Mouse (Mus musculus) liver, embryonic 12.5 days (tissue): ENCODE measurements around the gene Cfap36. TPM values are rescaled to one million over a fixed set of nuclear protein-coding genes. Genes with fewer than 3 reads are reported as not detected.

Experiments
- ATAC-seq: fragments of 200-750 bp; cut with Nextera tagmentation; 2 replicates; pipeline ENCODE4 v1.8.0; 2017; ENCODE audit warnings: moderate number of reproducible peaks, mild to moderate bottlenecking, moderate library complexity
- H3K27ac ChIP-seq: fragments of 300-500 bp; sonication (generic); 2 replicates; pipeline ENCODE4 v1.5.1; 2016; ENCODE audit warnings: mild to moderate bottlenecking
- H3K27me3 ChIP-seq: fragments of 300-500 bp; sonication (generic); replicated peaks from 2 replicates; pipeline ENCODE4 v1.6.1; 2016; ENCODE audit warnings: mild to moderate bottlenecking, moderate library complexity
- H3K36me3 ChIP-seq: fragments of 300-500 bp; sonication (generic); 2 replicates; pipeline ENCODE4 v1.6.1; 2016; ENCODE audit warnings: mild to moderate bottlenecking, moderate library complexity
- H3K4me1 ChIP-seq: fragments of 300-500 bp; sonication (generic); 2 replicates; pipeline ENCODE4 v1.6.1; 2016
- H3K4me2 ChIP-seq: fragments of 300-500 bp; sonication (generic); 2 replicates; pipeline ENCODE4 v1.6.1; 2016; ENCODE audit warnings: mild to moderate bottlenecking, moderate library complexity
- H3K4me3 ChIP-seq: fragments of 300-500 bp; sonication (generic); 2 replicates; pipeline ENCODE4 v1.5.1; 2016; ENCODE audit warnings: mild to moderate bottlenecking, moderate library complexity
- H3K9ac ChIP-seq: fragments of 300-500 bp; sonication (generic); 2 replicates; pipeline ENCODE4 v1.6.1; 2016; ENCODE audit warnings: mild to moderate bottlenecking, moderate library complexity
- H3K9me3 ChIP-seq: fragments of 300-500 bp; sonication (generic); replicated peaks from 2 replicates; pipeline ENCODE4 v1.6.1; 2016; ENCODE audit warnings: mild to moderate bottlenecking, moderate library complexity
- WGBS: fragments of 180-500 bp; shearing (Covaris S2); methylation state at CpG from one replicate; pipeline ENCODE4 v1.1.7; 2016; ENCODE audit not compliant: insufficient replicate concordance; 5-methylcytosine and 5-hydroxymethylcytosine counted together
- polyA plus RNA-seq: library from polyadenylated mRNA; unstranded; fragments of >200 nt; fragmentation: Nextera tagmentation; extraction: Ambion mirVana; gene quantifications from 2 replicates; pipeline ENCODE4 v1.2.1, GENCODE M21; 2016

Gene Cfap36
- polyA plus RNA-seq, 1 experiment from 2014 or later, result 18.9 TPM

GRCm38 (mm10) chr11:29237364-29237763, 9.8 kb downstream of the Cfap36 start:
- Histone ChIP-seq H3K4me3 (no peak overlapping the region), H3K27me3 (no peaks in the 10 kb centered on the region), H3K4me2 (no peak overlapping the region), H3K27ac (no peak overlapping the region), H3K36me3 (peaks cover 18% of the 10 kb centered on the region), H3K4me1 (no peaks in the 10 kb centered on the region), H3K9me3 (no peaks in the 10 kb centered on the region), H3K9ac (no peak overlapping the region)
- no peak; the same call in 1 of the 2 replicates for ATAC-seq

- H3K9me3 ChIP-seq, result no peaks in the 10 kb centered on the region
- H3K4me1 ChIP-seq, result no peaks in the 10 kb centered on the region
- no peak overlapping the region for H3K4me2 ChIP-seq
- WGBS, result 89% methylated on average over 1 of the region's 1 CpGs
- no peak overlapping the region for H3K4me3 ChIP-seq
- ATAC-seq, result no peak
- no peaks in the 10 kb centered on the region for H3K27me3 ChIP-seq
- H3K36me3 ChIP-seq, result peaks cover 49% of the 10 kb centered on the region
- H3K9ac ChIP-seq, result no peak overlapping the region
- H3K27ac ChIP-seq, result no peak overlapping the region
These were observed 13.6 kb downstream of the Cfap36 start for GRCm38 (mm10) chr11:29233569-29233968.

GRCm38 (mm10) chr11:29228957-29229356, 18.3 kb downstream of the Cfap36 start:
- Histone ChIP-seq H3K4me2 (no peak overlapping the region), H3K9ac (no peak overlapping the region), H3K36me3 (peaks cover 84% of the 10 kb centered on the region), H3K4me3 (no peak overlapping the region), H3K27ac (no peak overlapping the region), H3K4me1 (no peaks in the 10 kb centered on the region), H3K9me3 (no peaks in the 10 kb centered on the region), H3K27me3 (no peaks in the 10 kb centered on the region)
- WGBS, result 79% methylated on average over 2 of the region's 2 CpGs
- ATAC-seq, result peak; percentile 27; the same call in 1 of the 2 replicates

GRCm38 (mm10) chr11:29224754-29225153, 22.5 kb downstream of the Cfap36 start:
- Histone ChIP-seq H3K36me3 (peaks cover 90% of the 10 kb centered on the region), H3K4me3 (no peak overlapping the region), H3K9me3 (no peaks in the 10 kb centered on the region), H3K9ac (no peak overlapping the region), H3K27me3 (no peaks in the 10 kb centered on the region), H3K27ac (no peak overlapping the region), H3K4me2 (no peak overlapping the region), H3K4me1 (no peaks in the 10 kb centered on the region)
- 84% methylated on average over 2 of the region's 2 CpGs for WGBS
- ATAC-seq, result no peak

- H3K9ac ChIP-seq, result no peak overlapping the region
- no peak overlapping the region for H3K4me2 ChIP-seq
- H3K4me3 ChIP-seq, result no peak overlapping the region
- no peak overlapping the region for H3K27ac ChIP-seq
- no peak for ATAC-seq
- no peaks in the 10 kb centered on the region for H3K27me3 ChIP-seq
- no peaks in the 10 kb centered on the region for H3K4me1 ChIP-seq
- peaks cover 85% of the 10 kb centered on the region for H3K36me3 ChIP-seq
- no peaks in the 10 kb centered on the region for H3K9me3 ChIP-seq
- 38% methylated on average over 5 of the region's 5 CpGs for WGBS
These were observed 24.9 kb downstream of the Cfap36 start for GRCm38 (mm10) chr11:29222310-29222709.

- Histone ChIP-seq H3K4me3 (no peak overlapping the region), H3K27ac (no peak overlapping the region), H3K4me2 (no peak overlapping the region), H3K36me3 (peaks cover 89% of the 10 kb centered on the region), H3K27me3 (no peaks in the 10 kb centered on the region), H3K9ac (no peak overlapping the region), H3K9me3 (no peaks in the 10 kb centered on the region), H3K4me1 (peaks cover 14% of the 10 kb centered on the region)
- no peak for ATAC-seq
These were observed 28.2 kb downstream of the Cfap36 start for GRCm38 (mm10) chr11:29219055-29219454.

GRCm38 (mm10) chr11:29216196-29216595, 31.0 kb downstream of the Cfap36 start:
- no peak overlapping the region for H3K4me3 ChIP-seq
- no peak overlapping the region for H3K4me2 ChIP-seq
- H3K27ac ChIP-seq, result no peak overlapping the region
- no peaks in the 10 kb centered on the region for H3K27me3 ChIP-seq
- H3K9me3 ChIP-seq, result no peaks in the 10 kb centered on the region
- WGBS, result 32% methylated on average over 2 of the region's 2 CpGs
- peaks cover 82% of the 10 kb centered on the region for H3K36me3 ChIP-seq
- H3K9ac ChIP-seq, result no peak overlapping the region
- peak; percentile 89 for ATAC-seq
- H3K4me1 ChIP-seq, result peaks cover 14% of the 10 kb centered on the region

GRCm38 (mm10) chr11:29209774-29210173, 37.4 kb downstream of the Cfap36 start:
- ATAC-seq, result no peak
- WGBS, result 91% methylated on average over 2 of the region's 2 CpGs
- Histone ChIP-seq H3K36me3 (peaks cover 63% of the 10 kb centered on the region), H3K4me2 (no peak overlapping the region), H3K27me3 (no peaks in the 10 kb centered on the region), H3K4me3 (no peak overlapping the region), H3K4me1 (no peaks in the 10 kb centered on the region), H3K9ac (no peak overlapping the region), H3K27ac (no peak overlapping the region), H3K9me3 (no peaks in the 10 kb centered on the region)

GRCm38 (mm10) chr11:29203653-29204052, 43.6 kb downstream of the Cfap36 start:
- no peaks in the 10 kb centered on the region for H3K4me1 ChIP-seq
- no peak overlapping the region for H3K27ac ChIP-seq
- whole genome bisulfite sequencing, result 76% methylated on average over 5 of the region's 5 CpGs
- H3K27me3 ChIP-seq, result no peaks in the 10 kb centered on the region
- no peak overlapping the region for H3K4me3 ChIP-seq
- no peak overlapping the region for H3K9ac ChIP-seq
- H3K36me3 ChIP-seq, result peaks cover 69% of the 10 kb centered on the region
- ATAC-seq, result no peak
- H3K4me2 ChIP-seq, result no peak overlapping the region
- no peaks in the 10 kb centered on the region for H3K9me3 ChIP-seq

- Histone ChIP-seq H3K4me2 (no peak overlapping the region), H3K4me1 (no peaks in the 10 kb centered on the region), H3K4me3 (no peak overlapping the region), H3K27me3 (no peaks in the 10 kb centered on the region), H3K9ac (no peak overlapping the region), H3K9me3 (no peaks in the 10 kb centered on the region), H3K36me3 (peaks cover 79% of the 10 kb centered on the region), H3K27ac (no peak overlapping the region)
- WGBS, result 80% methylated on average over 2 of the region's 2 CpGs
- ATAC-seq, result no peak
These were observed 58.2 kb downstream of the Cfap36 start for GRCm38 (mm10) chr11:29188981-29189380.

- no peak overlapping the region for H3K27ac ChIP-seq
- H3K4me3 ChIP-seq, result no peak overlapping the region
- H3K9ac ChIP-seq, result no peak overlapping the region
- H3K36me3 ChIP-seq, result peaks cover 67% of the 10 kb centered on the region
- H3K4me1 ChIP-seq, result no peaks in the 10 kb centered on the region
- no peak overlapping the region for H3K4me2 ChIP-seq
- no peaks in the 10 kb centered on the region for H3K27me3 ChIP-seq
- no peak for ATAC-seq
- no peaks in the 10 kb centered on the region for H3K9me3 ChIP-seq
- 90% methylated on average over 5 of the region's 5 CpGs for WGBS
These were observed 65.5 kb downstream of the Cfap36 start for GRCm38 (mm10) chr11:29181751-29182150.

- H3K36me3 ChIP-seq, result peaks cover 56% of the 10 kb centered on the region
- no peak overlapping the region for H3K27ac ChIP-seq
- peaks cover 3% of the 10 kb centered on the region; the same call in 1 of the 2 replicates for H3K4me1 ChIP-seq
- ATAC-seq, result no peak
- no peak overlapping the region for H3K9ac ChIP-seq
- H3K9me3 ChIP-seq, result no peaks in the 10 kb centered on the region
- no peak overlapping the region for H3K4me3 ChIP-seq
- no peaks in the 10 kb centered on the region for H3K27me3 ChIP-seq
- 88% methylated on average over 3 of the region's 3 CpGs for WGBS
- no peak overlapping the region for H3K4me2 ChIP-seq
These were observed 66.6 kb downstream of the Cfap36 start for GRCm38 (mm10) chr11:29180657-29181056.

GRCm38 (mm10) chr11:29179319-29179718, 67.9 kb downstream of the Cfap36 start:
- H3K9me3 ChIP-seq, result no peaks in the 10 kb centered on the region
- ATAC-seq, result no peak
- H3K27me3 ChIP-seq, result no peaks in the 10 kb centered on the region
- no peak overlapping the region for H3K27ac ChIP-seq
- H3K4me3 ChIP-seq, result no peak overlapping the region
- WGBS, result 89% methylated on average over 1 of the region's 1 CpGs
- no peak overlapping the region for H3K9ac ChIP-seq
- peaks cover 3% of the 10 kb centered on the region; the same call in 1 of the 2 replicates for H3K4me1 ChIP-seq
- H3K4me2 ChIP-seq, result no peak overlapping the region
- peaks cover 43% of the 10 kb centered on the region for H3K36me3 ChIP-seq
